Mouse (Mus musculus) adrenal gland, postnatal 10 days (tissue): ENCODE results near the gene Ndufs2. TPM values are rescaled to one million over a fixed set of nuclear protein-coding genes. Genes with fewer than 3 reads are reported as not detected.
"Not testable (repeated sequence)": the region's sequence is repeated elsewhere in the genome, so short reads cannot be mapped to it uniquely, and the experiment has no call there.

ENCODE experiments used
- DNase-seq: peaks from one replicate; pipeline ENCODE4 v3.0.0; 2021; ENCODE audit warnings: mixed read lengths
- total RNA-seq, 2 experiments: library from RNA; stranded (reverse); gene quantifications; 2 replicates each; pipeline ENCODE4 v1.2.3; 2021

The Ndufs2 gene
- total RNA-seq, 2 experiments from 2014 or later, result 996 to 1,019 TPM

GRCm38 (mm10) chr1:171256095-171256818 lies 5.1 kb upstream of the Ndufs2 start:
- peak; percentile 78 for DNase-seq

GRCm38 (mm10) chr1:171252415-171252814 lies 1.2 kb upstream of the Ndufs2 start:
- no peak for DNase-seq

- peak; percentile 63 for DNase-seq
These were observed 571 bp upstream of the Ndufs2 start for GRCm38 (mm10) chr1:171251594-171252324.

GRCm38 (mm10) chr1:171249913-171250600 lies 1.1 kb downstream of the Ndufs2 start, which contains the start of gene Adamts4:
TSS of gene Adamts4 (plus strand) at chr1:171250421.
- peak; percentile 54 for DNase-seq

- DNase-seq, result no peak
These were observed 2.6 kb downstream of the Ndufs2 start for GRCm38 (mm10) chr1:171248386-171249226.

GRCm38 (mm10) chr1:171247916-171248315 lies 3.3 kb downstream of the Ndufs2 start:
- DNase-seq, result no peak

GRCm38 (mm10) chr1:171247453-171247841 lies 3.7 kb downstream of the Ndufs2 start:
- DNase-seq, result no peak

- peak; percentile 98 for DNase-seq
These were observed 4.3 kb downstream of the Ndufs2 start for GRCm38 (mm10) chr1:171246709-171247452.

GRCm38 (mm10) chr1:171245353-171245752 lies 5.8 kb downstream of the Ndufs2 start:
- DNase-seq, result no peak

- DNase-seq, result not testable (repeated sequence)
These were observed 9.2 kb downstream of the Ndufs2 start for GRCm38 (mm10) chr1:171241952-171242351.

GRCm38 (mm10) chr1:171240911-171241310 lies 10.3 kb downstream of the Ndufs2 start:
- DNase-seq, result no peak

- DNase-seq, result peak; percentile 74
These were observed 11.0 kb downstream of the Ndufs2 start for GRCm38 (mm10) chr1:171239992-171240744.

GRCm38 (mm10) chr1:171238463-171238862 lies 12.7 kb downstream of the Ndufs2 start:
- DNase-seq, result peak; percentile 81

- no peak for DNase-seq
These were observed 13.8 kb downstream of the Ndufs2 start for GRCm38 (mm10) chr1:171237438-171237837.

- no peak for DNase-seq
These were observed 15.4 kb downstream of the Ndufs2 start for GRCm38 (mm10) chr1:171235791-171236190.

GRCm38 (mm10) chr1:171234538-171234937 lies 16.6 kb downstream of the Ndufs2 start:
- no peak for DNase-seq

- no peak for DNase-seq
These were observed 17.1 kb downstream of the Ndufs2 start, which contains the start of gene Fcer1g for GRCm38 (mm10) chr1:171234126-171234525. TSS of gene Fcer1g (minus strand) at chr1:171234365.

- peak; percentile 42 for DNase-seq
These were observed 18.1 kb downstream of the Ndufs2 start for GRCm38 (mm10) chr1:171232800-171233730.

- DNase-seq, result no peak
These were observed 18.8 kb downstream of the Ndufs2 start for GRCm38 (mm10) chr1:171232348-171232747.
